Mouse (Mus musculus) MEL (cell line): ENCODE results near the gene Asb8. TPM values are rescaled to one million over a fixed set of nuclear protein-coding genes. Genes with fewer than 3 reads are reported as not detected.

Experiments used
- DNase-seq: peaks from one replicate; pipeline ENCODE4 v3.0.0; 2011; ENCODE audit warnings: low read depth, low spot score
- H3K27ac ChIP-seq: 2 replicates; pipeline ENCODE4 v1.5.1; 2012; ENCODE audit warnings: low read depth, mild to moderate bottlenecking, control low read depth, low read length, moderate library complexity; ENCODE audit not compliant: control insufficient read depth
- H3K27me3 ChIP-seq, 2 experiments: fragments of 150-350 bp in 1 of 2; sonication (generic) in 1 of 2; 2 replicates each; pipeline ENCODE4 v1.6.1; 2012; ENCODE audit warnings: low read length in 2 of 2, mild to moderate bottlenecking in 2 of 2, improper control_type of control experiment in 1 of 2, moderate library complexity in 1 of 2; ENCODE audit not compliant: insufficient read depth in 2 of 2, control insufficient read depth in 1 of 2
- H3K36me3 ChIP-seq, 2 experiments: 2 replicates each; pipeline ENCODE4 v1.6.1; 2012 to 2014; ENCODE audit warnings: low read length in 2 of 2, improper control_type of control experiment in 1 of 2, inconsistent platforms in 1 of 2, mild to moderate bottlenecking in 1 of 2; ENCODE audit not compliant: insufficient read depth in 2 of 2, control insufficient read depth in 1 of 2
- H3K4me1 ChIP-seq, 2 experiments: fragments of 150-350 bp in 1 of 2; sonication (generic) in 1 of 2; 2 replicates each; pipeline ENCODE4 v1.6.1; 2012; ENCODE audit warnings: low read length in 2 of 2, improper control_type of control experiment in 1 of 2, mild to moderate bottlenecking in 1 of 2; ENCODE audit not compliant: insufficient read depth in 2 of 2, control insufficient read depth in 1 of 2
- H3K4me3 ChIP-seq, 2 experiments: fragments of 150-350 bp in 1 of 2; sonication (generic) in 1 of 2; 2 replicates each; pipeline ENCODE4 v1.5.1; 2012; ENCODE audit warnings: low read depth in 2 of 2, low read length in 2 of 2, mild to moderate bottlenecking in 2 of 2, moderate library complexity in 2 of 2, control low read depth in 1 of 2, improper control_type of control experiment in 1 of 2; ENCODE audit not compliant: control insufficient read depth in 1 of 2, insufficient read depth in 1 of 2
- H3K79me2 ChIP-seq: 2 replicates; pipeline ENCODE4 v1.6.1; 2012; ENCODE audit warnings: mild to moderate bottlenecking, low read length, moderate library complexity; ENCODE audit not compliant: control insufficient read depth, poor library complexity, insufficient read depth
- H3K9ac ChIP-seq: 2 replicates; pipeline ENCODE4 v1.6.1; 2012; ENCODE audit warnings: low read depth, mild to moderate bottlenecking, control low read depth, low read length, moderate library complexity; ENCODE audit not compliant: control insufficient read depth, poor library complexity, severe bottlenecking
- H3K9me3 ChIP-seq: fragments of 150-350 bp; sonication (generic); replicated peaks from 2 replicates; pipeline ENCODE4 v1.6.1; 2012; ENCODE audit warnings: mild to moderate bottlenecking, low read length, improper control_type of control experiment, moderate library complexity; ENCODE audit not compliant: insufficient read depth
- BHLHE40 ChIP-seq: IDR thresholded peaks from 2 replicates; pipeline ENCODE4 v1.6.1; 2012; ENCODE audit warnings: low read depth, mild to moderate bottlenecking, inconsistent platforms, low read length, improper control_type of control experiment, borderline replicate concordance
- EP300 ChIP-seq, 2 experiments: IDR thresholded peaks; 2 replicates each; pipeline ENCODE4 v1.6.1; 2011; ENCODE audit warnings: improper control_type of control experiment in 2 of 2, low read length in 2 of 2, low read depth in 1 of 2, mild to moderate bottlenecking in 1 of 2
- JUND ChIP-seq: IDR thresholded peaks from 2 replicates; pipeline ENCODE4 v1.6.1; 2011; ENCODE audit warnings: low read depth, mild to moderate bottlenecking, improper control_type of control experiment, low read length
- MAFK ChIP-seq: IDR thresholded peaks from 2 replicates; pipeline ENCODE4 v1.6.1; 2011; ENCODE audit warnings: low read depth, mild to moderate bottlenecking, low read length, improper control_type of control experiment, borderline replicate concordance
- MEF2A ChIP-seq: IDR thresholded peaks from 2 replicates; pipeline ENCODE4 v1.6.1; 2014; ENCODE audit warnings: low read depth, mild to moderate bottlenecking, inconsistent platforms, low read length, improper control_type of control experiment; ENCODE audit not compliant: poor library complexity, insufficient replicate concordance, severe bottlenecking; ENCODE audit errors: extremely low read depth
- MXI1 ChIP-seq: IDR thresholded peaks from 2 replicates; pipeline ENCODE4 v1.6.1; 2011; ENCODE audit warnings: mild to moderate bottlenecking, low read depth, low read length, improper control_type of control experiment
- MYB ChIP-seq: IDR thresholded peaks from 2 replicates; pipeline ENCODE4 v1.6.1; 2011; ENCODE audit warnings: mild to moderate bottlenecking, low read depth, low read length, improper control_type of control experiment
- NELFE ChIP-seq: IDR thresholded peaks from 2 replicates; pipeline ENCODE4 v1.6.1; 2011; ENCODE audit warnings: low read depth, low read length, improper control_type of control experiment
- NRF1 ChIP-seq: IDR thresholded peaks from 2 replicates; pipeline ENCODE4 v1.6.1; 2014; ENCODE audit warnings: low read depth, mild to moderate bottlenecking, inconsistent platforms, low read length, improper control_type of control experiment, moderate library complexity; ENCODE audit not compliant: poor library complexity, insufficient read depth, severe bottlenecking
- POLR2A ChIP-seq, 2 experiments: IDR thresholded peaks; 2 replicates each; pipeline ENCODE4 v1.6.1; 2011 to 2012; ENCODE audit warnings: low read length in 2 of 2, mild to moderate bottlenecking in 2 of 2, control low read depth in 1 of 2, improper control_type of control experiment in 1 of 2, low read depth in 1 of 2, moderate library complexity in 1 of 2; ENCODE audit not compliant: control insufficient read depth in 1 of 2, insufficient read depth in 1 of 2, poor library complexity in 1 of 2
- POLR2AphosphoS5 ChIP-seq: IDR thresholded peaks from 2 replicates; pipeline ENCODE4 v1.6.1; 2012; ENCODE audit warnings: low read depth, borderline replicate concordance, mild to moderate bottlenecking, inconsistent platforms, low read length, moderate library complexity, mixed read lengths
- RCOR1 ChIP-seq: IDR thresholded peaks from 2 replicates; pipeline ENCODE4 v1.6.1; 2012; ENCODE audit warnings: low read depth, mild to moderate bottlenecking, inconsistent platforms, low read length, improper control_type of control experiment
- SIN3A ChIP-seq: IDR thresholded peaks from 2 replicates; pipeline ENCODE4 v1.6.1; 2012; ENCODE audit warnings: low read length, improper control_type of control experiment, inconsistent platforms
- SMC3 ChIP-seq: IDR thresholded peaks from 2 replicates; pipeline ENCODE4 v1.6.1; 2011; ENCODE audit warnings: low read depth, low read length, improper control_type of control experiment
- TAL1 ChIP-seq: IDR thresholded peaks from 2 replicates; pipeline ENCODE4 v1.6.1; 2012; ENCODE audit warnings: mild to moderate bottlenecking, inconsistent platforms, low read length, moderate library complexity, mixed read lengths
- USF1 ChIP-seq: IDR thresholded peaks from 2 replicates; pipeline ENCODE4 v1.6.1; 2014; ENCODE audit warnings: low read depth, mild to moderate bottlenecking, inconsistent platforms, low read length, improper control_type of control experiment, moderate library complexity
- ZC3H11A ChIP-seq: IDR thresholded peaks from 2 replicates; pipeline ENCODE4 v1.6.1; 2012; ENCODE audit warnings: low read depth, mild to moderate bottlenecking, inconsistent platforms, low read length, improper control_type of control experiment
- polyA plus RNA-seq, 2 experiments: library from polyadenylated mRNA; stranded (reverse) in 1 of 2; unstranded in 1 of 2; fragments of >175 nt in 1 of 2; fragments of >200 nt in 1 of 2; gene quantifications; 2 replicates each; pipeline versions ENCODE4 v1.2.1 to v1.2.4; 2012; ENCODE audit warnings: low replicate concordance in 2 of 2, low read depth in 1 of 2; ENCODE audit not compliant: insufficient read length in 2 of 2, insufficient read depth in 1 of 2, missing spikeins in 1 of 2
- total RNA-seq: library from RNA; depleted of rRNA; stranded (reverse); fragments of 300-350 nt; gene quantifications from 2 replicates; pipeline ENCODE4 v1.2.3, GENCODE M21; 2012

Asb8 gene
- total and polyA plus RNA-seq, 3 experiments, result 33.1 to 38.2 TPM; not detected in 1

DNA sequence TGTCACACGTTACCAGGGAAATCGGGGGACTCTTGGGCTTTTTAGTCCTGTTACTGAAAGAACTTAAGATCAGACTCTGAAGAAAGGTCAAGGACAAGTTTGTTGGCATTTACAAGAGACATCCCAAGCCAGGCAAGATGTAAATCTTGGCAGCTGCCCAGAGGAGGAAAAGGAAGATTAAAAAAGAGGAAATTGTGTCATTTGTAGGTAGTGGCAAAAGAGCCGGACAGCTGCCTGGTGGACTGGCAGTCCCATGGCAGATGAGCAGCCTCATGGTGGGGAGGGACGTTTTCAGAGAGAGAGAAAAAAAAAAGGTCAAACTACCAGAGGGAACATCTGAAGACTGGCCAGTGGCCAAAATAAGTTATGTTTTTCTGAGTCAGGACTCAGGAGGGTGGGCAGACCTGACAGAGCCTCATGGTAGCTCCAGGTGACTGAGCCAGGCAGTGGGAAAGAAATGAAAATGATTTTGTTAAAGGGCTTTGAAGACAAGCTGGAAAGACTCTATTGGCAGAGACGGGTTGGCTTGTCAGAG is 48.0 kb upstream of the Asb8 start:
- Histone ChIP-seq H3K9me3 (no peaks in the 10 kb centered on the region), H3K36me3 (no peaks in the 10 kb centered on the region; a peak in 1 of 4 replicates), H3K27ac (no peak overlapping the region), H3K4me3 (no peak overlapping the region), H3K27me3 (peaks cover 4 to 5% of the 10 kb centered on the region in 2 experiments), H3K4me1 (peaks cover 0 to 11% of the 10 kb centered on the region in 2 experiments; a peak in 2 of 4 replicates), H3K79me2 (no peaks in the 10 kb centered on the region), H3K9ac (no peak overlapping the region)
- no peak for TF ChIP-seq NELFE
- 0 out of 2 replicates have a peak, but pooled peaks have one; percentile 8 for TF ChIP-seq MYB
- DNase-seq, result peak; percentile 21

DNA sequence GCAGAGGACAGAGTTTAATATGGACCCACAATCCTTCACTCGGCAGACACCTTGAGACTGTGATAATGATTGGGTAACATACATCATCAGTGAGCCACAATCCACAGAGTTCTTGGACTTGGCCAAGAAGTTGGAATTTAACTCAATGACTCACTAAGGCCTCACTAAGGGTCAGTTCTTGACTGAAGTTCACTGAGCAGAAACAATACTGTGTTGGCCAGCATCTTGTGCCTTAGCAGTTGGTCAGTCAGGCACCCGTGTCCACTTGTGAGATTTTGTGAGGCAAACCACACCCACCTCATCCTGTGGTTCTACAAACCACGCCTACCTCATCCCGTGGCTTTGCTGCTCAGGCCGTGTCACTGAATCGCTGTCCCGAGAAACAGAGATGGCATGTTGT is 44.3 kb upstream of the Asb8 start:
- Histone ChIP-seq H3K27me3 (peaks cover 2 to 3% of the 10 kb centered on the region in 2 experiments; a peak in 2 of 4 replicates), H3K9me3 (no peaks in the 10 kb centered on the region), H3K27ac (no peak overlapping the region), H3K4me1 (peaks cover 0 to 11% of the 10 kb centered on the region in 2 experiments; a peak in 2 of 4 replicates), H3K4me3 (no peak overlapping the region), H3K36me3 (no peaks in the 10 kb centered on the region; a peak in 1 of 4 replicates), H3K9ac (no peak overlapping the region), H3K79me2 (no peaks in the 10 kb centered on the region)
- DNase-seq, result no peak
- TF ChIP-seq SMC3 (no peak), MEF2A (no peak), TAL1 (no peak), RCOR1 (no peak)

DNA sequence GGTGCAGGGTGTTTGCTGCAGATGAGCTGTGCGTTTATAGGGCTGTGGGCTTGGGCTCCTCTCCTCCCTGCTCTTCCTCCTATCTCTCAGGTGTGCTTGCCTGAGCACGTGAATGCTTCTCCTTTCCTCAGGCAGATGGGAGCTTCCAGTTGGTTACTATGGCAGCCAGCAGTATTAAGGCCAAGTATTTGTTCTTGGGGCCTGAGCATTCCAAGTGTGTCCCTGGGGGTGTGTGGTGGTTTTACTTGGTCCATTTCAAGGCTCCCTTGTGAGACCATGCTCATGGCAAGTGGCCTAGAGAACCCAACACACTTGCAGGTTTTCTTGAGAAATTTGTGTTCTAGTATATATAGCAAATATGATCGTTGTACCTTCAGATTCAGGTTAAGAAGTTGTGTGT is 30.0 kb upstream of the Asb8 start, which contains the start of gene Olfr288:
Olfr288 (minus strand) TSS at position 101 of the 400 bp plus-strand sequence.
- Histone ChIP-seq H3K9me3 (no peaks in the 10 kb centered on the region), H3K4me3 (no peak within 1 kb of the TSS)

DNA sequence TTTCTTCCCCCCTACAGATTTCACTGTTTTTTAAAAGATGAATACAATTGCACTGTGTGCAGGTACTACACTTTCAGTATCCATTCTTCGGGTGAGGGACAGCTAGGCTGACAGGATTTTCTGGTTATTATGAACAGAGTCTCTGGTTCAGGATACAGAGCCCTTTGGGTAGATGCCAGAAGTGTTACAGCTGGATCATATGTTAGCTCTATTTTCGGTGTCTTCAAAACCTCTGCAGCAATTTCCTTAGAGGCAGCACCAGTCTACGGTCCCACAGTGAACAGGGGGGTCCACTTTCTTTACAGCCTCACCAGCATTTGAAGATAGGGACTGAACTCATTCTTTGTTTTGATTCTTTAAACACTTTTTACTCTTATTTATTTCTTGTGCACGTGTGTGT is 19.0 kb upstream of the Asb8 start:
- H3K4me3 ChIP-seq, result no peak overlapping the region
- no peak overlapping the region for H3K9ac ChIP-seq
- TF ChIP-seq POLR2AphosphoS5 (no peak), POLR2A (IDR thresholded peaks at IDR 0.05; ENCODE audit: control insufficient read depth in 1 of 2, insufficient read depth in 1 of 2, low read depth in 1 of 2, low read length in 2 of 2, poor library complexity in 1 of 2) (no peak), EP300 (IDR thresholded peaks at IDR 0.05; ENCODE audit: low read depth in 1 of 2, low read length in 2 of 2) (no peak), MXI1 (no peak), MYB (no peak), BHLHE40 (no peak), MEF2A (no peak), MAFK (no peak), USF1 (no peak), JUND (no peak)
- no peak for DNase-seq
- H3K27ac ChIP-seq, result no peak overlapping the region
- peaks cover 0 to 8% of the 10 kb centered on the region in 2 experiments; a peak in 3 of 4 replicates for H3K4me1 ChIP-seq
- no peaks in the 10 kb centered on the region for H3K9me3 ChIP-seq
- peaks cover 0 to 5% of the 10 kb centered on the region in 2 experiments; a peak in 1 of 4 replicates for H3K36me3 ChIP-seq
- no peaks in the 10 kb centered on the region for H3K79me2 ChIP-seq
- H3K27me3 ChIP-seq, result peaks cover 21 to 26% of the 10 kb centered on the region in 2 experiments

More for the DNA sequence above, 30.0 kb upstream of the Asb8 start, which contains the start of gene Olfr288:
- Histone ChIP-seq H3K79me2 (no peaks in the 10 kb centered on the region), H3K27me3 (peaks cover 27 to 34% of the 10 kb centered on the region in 2 experiments), H3K36me3 (no peaks in the 10 kb centered on the region; a peak in 1 of 4 replicates), H3K4me1 (no peaks in the 10 kb centered on the region), H3K27ac (no peak within 1 kb of the TSS)
- TF ChIP-seq ZC3H11A (no peak), SMC3 (no peak), JUND (no peak), SIN3A (no peak), USF1 (no peak), NRF1 (no peak)
- TF ChIP-seq, all 39 proteins: peak for 0
- no peak within 1 kb of the TSS for H3K9ac ChIP-seq
- no peak for DNase-seq
